Mouse (Mus musculus) lung, adult 2 months (tissue): ENCODE measurements around the gene 4933406M09Rik. TPM values are rescaled to one million over a fixed set of nuclear protein-coding genes. Genes with fewer than 3 reads are reported as not detected.

Experiments used
- DNase-seq: peaks from one replicate; pipeline ENCODE4 v3.0.0; 2022
- H3K4me1 ChIP-seq: fragments of 200-500 bp; 2 replicates; pipeline ENCODE4 v1.6.1; 2011; ENCODE audit warnings: low read length; ENCODE audit not compliant: control insufficient read depth, insufficient read depth
- H3K4me3 ChIP-seq: fragments of 200-500 bp; replicated peaks from 2 replicates; pipeline ENCODE3; 2011; ENCODE audit warnings: low read depth, mild to moderate bottlenecking, control low read depth, low read length; ENCODE audit errors: extremely low read depth
- CTCF ChIP-seq: fragments of 200-500 bp; IDR thresholded peaks from 2 replicates; pipeline ENCODE4 v1.5.1; 2011; ENCODE audit warnings: mild to moderate bottlenecking, low read length, control low read depth; ENCODE audit not compliant: insufficient read depth
- POLR2A ChIP-seq: fragments of 200-500 bp; IDR thresholded peaks from 2 replicates; pipeline ENCODE4 v1.6.1; 2011; ENCODE audit warnings: low read depth, mild to moderate bottlenecking, control low read depth, low read length, borderline replicate concordance; ENCODE audit errors: extremely low read depth
- WGBS: fragments of 180-500 bp; shearing (Covaris S2); methylation state at CpG from one replicate; pipeline ENCODE4 v1.1.7; 2018; 5-methylcytosine and 5-hydroxymethylcytosine counted together
- polyA plus RNA-seq: library from polyadenylated mRNA; depleted of rRNA; stranded (reverse); fragments of >200 nt; gene quantifications from 2 replicates; pipeline ENCODE4 v1.2.3, GENCODE M21; 2012

Gene 4933406M09Rik
- polyA plus RNA-seq, 1 experiment = not detected

DNA sequence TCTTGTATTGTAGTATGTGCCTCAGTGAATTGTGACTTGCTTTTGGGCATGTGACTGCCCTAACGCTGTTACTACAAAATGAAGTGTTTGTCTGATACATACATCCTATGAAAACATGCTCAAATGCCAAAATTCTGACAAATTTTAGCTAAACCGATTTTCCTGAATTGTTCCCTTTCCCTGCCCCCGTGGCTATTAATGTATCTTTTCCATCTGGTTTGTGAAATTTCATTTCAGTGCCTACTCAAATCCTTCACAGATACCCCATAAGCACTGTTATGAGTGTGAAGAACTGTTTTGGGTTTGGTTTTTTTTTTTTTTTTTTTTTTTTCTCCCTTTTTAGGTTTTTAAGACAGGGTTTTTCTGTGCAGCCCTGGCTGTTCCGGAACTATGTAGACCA is 40.7 kb upstream of the 4933406M09Rik start:
- WGBS = 80% methylated on average over 4 of the region's 4 CpGs
- TF ChIP-seq CTCF = no peak
- no peak for TF ChIP-seq POLR2A
- Histone ChIP-seq H3K4me3 (no peak overlapping the region), H3K4me1 (no peaks in the 10 kb centered on the region)
- no peak for DNase-seq

DNA sequence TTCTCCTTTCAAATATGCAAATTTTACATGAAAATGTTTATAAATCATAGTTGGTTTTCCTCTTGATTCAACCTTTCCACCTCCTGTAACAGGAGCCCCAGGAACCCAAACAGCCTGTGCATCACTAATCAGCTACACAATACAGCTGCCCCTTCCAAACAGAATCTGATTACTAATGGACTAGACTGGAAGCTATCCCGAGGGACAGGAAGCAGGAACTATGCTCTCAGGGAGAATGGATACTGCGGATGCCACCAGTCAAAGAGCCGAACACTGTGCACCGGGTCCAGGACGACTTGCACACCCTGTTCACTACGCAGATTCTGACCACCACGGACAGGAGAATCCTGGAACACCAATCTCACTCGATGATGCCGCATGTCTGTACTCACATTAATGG is 37.9 kb upstream of the 4933406M09Rik start:
- TF ChIP-seq POLR2A (no peak), CTCF (no peak)
- H3K4me3 ChIP-seq = no peak overlapping the region
- WGBS = 75% methylated on average over 9 of the region's 9 CpGs
- no peaks in the 10 kb centered on the region for H3K4me1 ChIP-seq
- DNase-seq = no peak

- WGBS = 94% methylated on average over 2 of the region's 2 CpGs
- no peaks in the 10 kb centered on the region; the same call in 1 of the 2 replicates for H3K4me1 ChIP-seq
- H3K4me3 ChIP-seq = no peak overlapping the region
- no peak for DNase-seq
- TF ChIP-seq CTCF = no peak
- no peak for TF ChIP-seq POLR2A
Measured at GRCm38 (mm10) chr1:134353326-134353725, 32.4 kb upstream of the 4933406M09Rik start.

DNA sequence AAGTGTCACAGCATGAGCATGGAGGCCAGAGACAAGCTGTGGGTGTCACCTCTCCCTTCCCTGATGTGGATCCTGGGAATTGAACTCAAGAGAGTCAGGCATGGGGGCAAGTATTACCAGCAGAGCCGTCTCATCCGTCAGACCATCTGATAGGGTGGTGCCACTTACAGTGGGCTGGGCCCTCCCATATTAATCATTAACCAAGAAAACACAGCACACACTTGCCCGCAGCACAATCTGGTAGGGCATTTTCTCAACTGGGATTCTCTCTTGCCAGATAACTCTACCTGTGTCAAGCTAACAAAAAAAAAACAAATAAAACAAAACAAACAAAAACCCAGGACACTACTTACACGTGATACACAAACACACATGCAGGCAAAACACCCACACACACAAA is 28.3 kb upstream of the 4933406M09Rik start:
- 71% methylated on average over 4 of the region's 4 CpGs for WGBS
- TF ChIP-seq POLR2A (no peak), CTCF (no peak)
- Histone ChIP-seq H3K4me3 (no peak overlapping the region), H3K4me1 (peaks cover 3% of the 10 kb centered on the region)
- DNase-seq = no peak

- Histone ChIP-seq H3K4me3 (no peak overlapping the region), H3K4me1 (peaks cover 3% of the 10 kb centered on the region)
- TF ChIP-seq POLR2A (no peak), CTCF (no peak)
- DNase-seq = no peak
- WGBS = 39% methylated on average over 7 of the region's 7 CpGs
Measured at GRCm38 (mm10) chr1:134360656-134361055, 25.1 kb upstream of the 4933406M09Rik start.

DNA sequence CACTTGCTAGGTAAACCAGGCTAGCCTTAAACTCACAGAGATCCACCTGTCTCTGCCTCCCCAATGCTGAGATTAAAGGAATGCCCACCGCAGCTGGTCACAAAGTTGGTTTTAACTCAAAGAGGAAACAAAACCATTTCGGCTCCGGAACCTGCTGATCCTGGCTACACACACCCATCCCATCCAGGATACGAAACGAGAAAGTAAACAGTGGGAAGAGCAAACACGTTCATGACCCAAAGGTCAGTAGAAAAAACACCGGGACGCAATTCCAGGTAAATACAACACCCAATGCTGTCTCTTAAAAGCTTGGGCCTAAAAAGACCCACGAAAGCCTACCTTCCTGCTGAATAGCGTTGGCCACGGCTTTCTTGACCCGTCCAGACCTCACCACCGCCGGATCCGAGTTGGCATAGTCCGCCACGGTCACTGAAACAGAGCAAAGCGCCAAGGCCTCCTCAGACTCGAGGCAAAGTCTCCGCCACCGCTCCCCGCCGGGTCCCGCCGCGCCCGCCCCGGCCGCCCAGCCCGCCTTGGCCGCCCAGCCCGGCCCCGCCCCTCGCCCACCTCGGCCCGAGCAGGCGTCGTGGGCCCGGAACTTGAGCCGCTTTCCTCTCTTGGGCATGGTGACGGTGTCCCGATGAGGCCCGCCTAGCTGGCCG is 24.4 kb upstream of the 4933406M09Rik start:
- H3K4me1 ChIP-seq = peaks cover 3% of the 10 kb centered on the region
- 2% methylated on average over 43 of the region's 44 CpGs for WGBS
- DNase-seq = no peak
- TF ChIP-seq CTCF (no peak), POLR2A (no peak)
- peak overlapping the region; percentile 97 for H3K4me3 ChIP-seq

DNA sequence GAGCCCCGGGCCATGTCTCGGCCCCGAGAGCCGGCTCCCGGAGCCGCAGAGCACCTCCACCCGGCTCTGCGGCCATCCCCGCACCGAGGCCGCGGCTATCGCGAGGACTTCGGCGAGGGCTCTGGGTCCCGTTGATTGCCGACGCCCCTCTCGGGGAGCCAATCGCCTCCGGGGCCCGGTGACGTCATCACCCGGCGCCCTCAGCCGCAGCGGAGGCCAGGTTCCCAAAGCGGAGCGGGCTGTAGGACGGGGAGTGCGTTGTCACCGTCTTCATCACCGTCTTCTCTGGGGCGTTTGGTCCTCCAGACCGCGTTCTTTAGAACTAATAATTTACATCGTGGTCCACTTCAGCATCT is 23.9 kb upstream of the 4933406M09Rik start, which contains the start of gene Tmem183a:
Gene Tmem183a (minus strand): TSS at position 123 of the 356 bp plus-strand sequence.
- WGBS = under 1% methylated on average over 38 of the region's 38 CpGs
- TF ChIP-seq POLR2A = peak; percentile 99
- no peak for TF ChIP-seq CTCF
- peak within 1 kb of the TSS; percentile 97 for H3K4me3 ChIP-seq
- peaks cover 3% of the 10 kb centered on the region for H3K4me1 ChIP-seq
- peak; percentile 97 for DNase-seq

DNA sequence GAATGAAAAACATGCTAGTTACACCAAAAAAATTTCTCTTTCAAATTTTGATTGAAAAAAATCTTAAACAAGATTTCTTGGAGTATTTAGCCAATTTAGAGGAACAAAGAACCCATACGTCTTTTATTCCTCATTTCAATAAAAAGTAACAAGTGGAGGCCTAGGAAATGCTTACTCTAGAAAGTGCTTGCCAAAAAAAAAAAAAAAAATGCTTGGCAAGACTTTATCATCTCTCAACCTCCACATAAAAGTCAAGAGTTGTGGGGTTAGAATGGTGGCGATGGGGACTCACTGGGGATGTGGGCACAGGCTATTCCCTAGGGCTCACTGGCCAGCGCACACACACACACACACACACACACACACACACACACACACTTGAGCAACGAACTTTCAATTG is 22.5 kb upstream of the 4933406M09Rik start:
- 73% methylated on average over 4 of the region's 4 CpGs for WGBS
- TF ChIP-seq CTCF (no peak), POLR2A (no peak)
- Histone ChIP-seq H3K4me1 (peaks cover 3% of the 10 kb centered on the region), H3K4me3 (no peak overlapping the region)
- DNase-seq = no peak

DNA sequence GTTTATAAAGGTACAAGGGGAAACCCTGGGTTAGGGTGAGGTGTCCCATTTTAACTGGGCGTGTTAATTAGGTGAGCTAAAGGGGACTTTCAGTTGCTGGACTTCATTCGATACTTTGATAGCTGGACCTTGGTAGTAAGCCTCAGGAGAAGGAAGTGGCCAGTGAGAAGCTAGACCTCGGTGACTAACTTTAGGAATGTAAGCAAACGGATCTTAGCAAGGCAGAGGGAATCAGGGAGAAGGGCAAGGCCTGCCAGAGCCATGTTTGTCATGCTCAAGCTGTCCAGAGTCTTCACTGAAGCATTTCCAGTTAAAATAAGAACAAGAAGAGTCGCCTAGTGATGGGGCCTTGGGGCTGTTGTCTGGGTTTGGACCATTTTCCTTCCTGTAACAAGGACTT is 20.2 kb upstream of the 4933406M09Rik start:
- 55% methylated on average over 5 of the region's 5 CpGs for WGBS
- no peak overlapping the region for H3K4me3 ChIP-seq
- no peak for DNase-seq
- TF ChIP-seq CTCF (no peak), POLR2A (no peak)
- peaks cover 2% of the 10 kb centered on the region for H3K4me1 ChIP-seq

GRCm38 (mm10) chr1:134368777-134369337 is 16.9 kb upstream of the 4933406M09Rik start:
- no peak overlapping the region for H3K4me3 ChIP-seq
- H3K4me1 ChIP-seq = no peaks in the 10 kb centered on the region
- WGBS = 38% methylated on average over 9 of the region's 9 CpGs
- DNase-seq = peak; percentile 69
- TF ChIP-seq CTCF (peak; percentile 33; the same call in 1 of the 2 replicates), POLR2A (no peak)
